Mouse (Mus musculus): ENCODE results near the gene Rab30.
A peak's percentile ranks its signal among the peaks of the same experiment; 100 is the strongest.
"Not testable (repeated sequence)": the region's sequence is repeated elsewhere in the genome, so short reads cannot be mapped to it uniquely, and the experiment has no call there.

The Rab30 gene

GRCm38 (mm10) chr7:92741152-92741860 is at the start of gene Rab30:
TSS of gene Rab30 (plus strand) at chr7:92741603.
- DNase-seq (ENCODE audit: low spot score) = peak; percentile 84

DNA sequence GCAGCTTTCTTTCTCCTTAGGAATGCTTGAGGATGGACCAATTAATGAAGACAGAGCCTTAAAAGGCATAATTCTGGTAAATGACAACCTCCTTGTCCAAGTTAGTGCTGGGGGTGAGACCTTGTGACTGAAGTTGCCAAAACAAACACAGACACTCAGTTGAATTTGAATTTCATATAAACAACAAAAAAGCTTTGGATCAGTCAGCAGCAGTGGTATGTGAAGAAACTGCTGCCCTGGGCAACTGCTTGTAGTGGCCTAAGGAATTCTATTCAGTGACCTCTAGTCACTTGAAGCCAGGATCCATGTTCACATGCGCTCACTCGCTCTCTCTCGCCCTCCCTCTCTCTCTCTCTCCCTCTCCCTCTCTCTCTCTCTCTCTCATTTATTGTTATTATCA is 45.0 kb upstream of the Rab30 start:
- DNase-seq (ENCODE audit: low spot score) = no peak

- no peak for DNase-seq (ENCODE audit: low spot score)
These were observed 42.6 kb upstream of the Rab30 start for GRCm38 (mm10) chr7:92698770-92699169.

DNA sequence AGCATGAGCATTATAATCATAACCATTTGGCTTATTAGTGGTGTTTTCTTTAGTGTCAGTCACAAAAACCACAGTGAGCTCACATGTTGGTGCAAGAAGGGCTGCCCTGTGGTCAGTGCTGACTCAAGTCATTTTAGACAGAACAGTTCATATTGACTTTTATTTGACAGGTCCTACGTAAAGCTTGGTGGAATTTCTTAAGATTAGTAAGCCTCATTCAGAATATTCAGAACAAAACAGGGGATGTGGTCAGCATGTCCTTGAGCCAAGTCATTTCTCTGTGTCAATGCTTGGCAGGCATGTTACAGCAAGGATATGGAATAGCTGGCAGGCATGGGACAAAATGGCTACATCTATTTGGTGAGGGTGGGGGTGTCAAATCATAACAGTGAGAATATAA is 37.7 kb upstream of the Rab30 start:
- DNase-seq (ENCODE audit: low spot score) = no peak

DNA sequence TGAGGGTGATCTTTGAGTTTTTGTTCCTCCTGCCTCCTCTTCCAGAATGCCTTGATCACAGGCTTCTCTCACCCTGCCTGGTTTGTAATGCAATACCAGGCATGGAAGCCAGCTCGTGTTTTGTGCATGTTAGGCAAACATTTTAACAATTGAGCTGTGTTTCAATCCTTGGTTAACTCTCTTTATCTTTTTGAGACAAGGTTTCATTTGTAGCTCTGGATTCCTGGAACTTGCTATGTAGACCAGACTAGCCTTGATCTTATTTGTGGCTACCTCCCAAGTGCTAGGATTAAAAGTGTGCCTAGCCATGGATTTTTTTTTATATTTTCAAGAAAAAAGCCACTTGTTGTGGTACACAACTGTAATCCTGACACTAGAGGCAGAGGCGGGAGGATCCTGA is 35.9 kb upstream of the Rab30 start:
- no peak for DNase-seq (ENCODE audit: low spot score)

DNA sequence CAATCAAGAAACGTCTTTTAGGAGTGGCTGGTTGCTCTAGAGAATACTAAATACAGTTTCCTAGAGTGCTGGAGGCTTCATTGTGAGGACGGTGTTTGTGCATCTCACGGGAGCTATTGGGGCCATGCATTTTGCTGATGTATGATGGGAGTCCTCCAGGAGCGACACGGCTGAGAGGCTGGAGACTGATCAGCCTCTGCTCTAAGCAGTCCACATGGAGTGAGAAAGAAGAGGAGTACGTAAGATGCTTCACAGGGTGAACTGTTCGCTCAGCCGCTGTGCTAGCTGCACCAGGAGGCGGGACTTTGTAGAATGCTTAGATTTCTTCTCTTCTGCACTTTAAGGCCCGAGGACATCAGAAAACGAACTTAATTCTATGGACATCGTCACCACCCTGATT is 34.7 kb upstream of the Rab30 start:
- DNase-seq (ENCODE audit: low spot score) = no peak

DNA sequence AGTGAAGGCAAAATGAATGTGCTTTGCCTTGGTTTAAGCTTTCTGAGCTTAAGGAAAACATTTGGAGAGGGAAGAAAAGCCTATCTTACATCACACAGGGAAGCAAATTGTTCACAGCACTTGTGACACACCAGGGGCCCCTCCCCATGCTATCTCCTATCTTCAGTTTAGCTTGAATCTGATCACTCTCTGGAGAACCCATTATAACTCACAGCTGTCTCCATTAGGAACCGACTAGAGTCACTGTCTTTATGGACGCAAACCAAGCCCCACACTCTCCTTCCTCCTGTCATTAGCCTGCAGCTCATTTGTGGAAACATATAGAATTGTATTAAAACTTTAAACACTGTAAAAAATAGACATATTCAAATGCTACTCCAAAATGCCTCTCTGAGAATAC is 31.8 kb upstream of the Rab30 start:
- no peak for DNase-seq (ENCODE audit: low spot score)

GRCm38 (mm10) chr7:92711593-92711992 is 29.8 kb upstream of the Rab30 start:
- DNase-seq (ENCODE audit: low spot score) = no peak

- no peak for DNase-seq (ENCODE audit: low spot score)
These were observed 26.3 kb upstream of the Rab30 start for GRCm38 (mm10) chr7:92715055-92715454.

DNA sequence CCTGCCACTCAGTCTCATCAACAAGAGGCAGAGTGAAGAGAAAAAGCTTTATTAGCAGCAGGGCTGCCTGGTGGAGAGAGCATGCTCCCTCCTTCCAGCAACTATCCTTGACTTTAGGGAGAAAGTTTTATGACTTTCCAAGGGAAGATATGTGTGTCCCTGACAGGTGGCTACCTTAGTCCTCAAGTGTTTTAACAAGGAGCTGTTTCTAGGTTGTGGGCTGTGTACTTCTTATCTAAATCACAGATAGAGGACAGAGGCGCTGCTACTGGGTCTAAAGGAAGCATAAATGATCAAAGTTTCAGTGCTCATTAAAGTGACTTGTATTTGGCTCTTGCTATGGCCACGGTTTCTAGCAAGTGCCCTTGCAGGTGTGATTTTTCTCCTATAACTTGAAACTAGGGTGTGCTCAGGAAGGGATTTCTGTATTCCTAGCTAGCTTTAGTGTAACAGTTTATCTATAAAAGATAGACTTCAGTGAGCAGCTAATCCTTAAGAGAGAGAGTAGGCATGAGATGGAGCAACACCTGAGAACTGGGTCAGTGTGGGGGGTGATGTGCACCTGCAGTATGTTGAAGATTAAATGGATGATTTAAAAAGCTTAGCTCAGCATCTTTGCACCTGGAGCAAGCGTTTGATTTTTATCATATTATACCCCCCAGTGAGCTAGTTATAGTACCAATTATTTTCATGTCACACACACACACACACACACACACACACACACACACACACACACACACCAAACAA is 21.1 kb upstream of the Rab30 start:
- no peak for DNase-seq (ENCODE audit: low spot score)

DNA sequence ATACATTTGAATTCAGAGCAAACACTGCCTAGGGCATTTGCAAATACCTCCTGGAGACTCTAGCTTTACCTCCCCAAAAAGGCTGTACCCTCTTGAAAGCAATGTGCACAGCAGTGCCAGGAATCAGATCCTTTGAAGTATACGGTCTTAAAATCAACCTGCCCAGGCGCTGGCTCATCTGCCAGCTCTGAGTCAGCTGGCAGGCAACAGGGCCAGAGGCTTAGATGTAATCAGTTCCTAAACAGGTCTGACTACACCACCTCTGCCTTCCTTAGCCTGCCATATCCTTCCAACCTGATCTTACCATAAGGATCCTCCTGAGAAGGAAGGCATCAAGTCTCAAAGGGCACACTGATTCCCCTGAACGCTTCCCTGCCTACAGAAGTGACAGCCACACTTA is 17.7 kb upstream of the Rab30 start:
- no peak for DNase-seq (ENCODE audit: low spot score)

DNA sequence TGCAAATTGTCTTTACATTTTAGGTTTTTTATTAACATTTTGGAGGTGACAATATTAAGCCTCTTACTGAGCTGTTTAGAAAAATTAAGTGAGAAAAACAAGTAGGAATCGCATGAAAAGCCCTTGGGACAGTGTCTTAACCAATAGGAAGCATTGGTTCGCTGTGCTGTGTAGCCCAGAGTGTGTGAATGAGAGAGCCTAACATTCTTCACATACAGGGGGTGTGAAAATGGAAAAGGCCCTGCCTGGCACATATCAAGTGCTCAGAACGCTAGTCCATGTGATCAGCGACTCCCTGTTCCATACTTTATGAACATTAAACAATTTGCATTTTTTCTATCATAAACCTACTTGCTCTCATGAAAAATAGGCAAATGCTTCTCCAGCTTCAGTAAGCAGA is 17.1 kb upstream of the Rab30 start:
- no peak for DNase-seq (ENCODE audit: low spot score)

DNA sequence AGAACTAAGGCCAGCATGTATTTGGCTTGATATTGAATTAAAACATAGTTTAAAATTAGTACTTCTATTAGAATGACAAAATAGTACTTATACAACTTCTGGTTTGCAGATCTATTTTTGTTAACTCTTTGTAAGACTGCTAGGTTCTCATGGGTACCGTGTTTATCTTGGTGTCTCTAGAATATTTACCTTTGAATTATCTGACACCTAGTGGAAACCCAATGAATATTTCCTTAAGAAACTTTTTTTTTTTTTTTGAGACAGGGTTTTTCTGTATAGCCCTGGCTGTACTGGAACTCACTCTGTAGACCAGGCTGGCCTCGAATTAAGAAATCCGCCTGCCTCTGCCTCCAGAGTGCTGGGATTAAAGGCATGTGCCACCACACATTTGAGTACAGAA is 11.8 kb upstream of the Rab30 start:
- DNase-seq (ENCODE audit: low spot score) = not testable (repeated sequence)

- DNase-seq (ENCODE audit: low spot score) = no peak
These were observed 10.9 kb upstream of the Rab30 start for GRCm38 (mm10) chr7:92730465-92730864.

DNA sequence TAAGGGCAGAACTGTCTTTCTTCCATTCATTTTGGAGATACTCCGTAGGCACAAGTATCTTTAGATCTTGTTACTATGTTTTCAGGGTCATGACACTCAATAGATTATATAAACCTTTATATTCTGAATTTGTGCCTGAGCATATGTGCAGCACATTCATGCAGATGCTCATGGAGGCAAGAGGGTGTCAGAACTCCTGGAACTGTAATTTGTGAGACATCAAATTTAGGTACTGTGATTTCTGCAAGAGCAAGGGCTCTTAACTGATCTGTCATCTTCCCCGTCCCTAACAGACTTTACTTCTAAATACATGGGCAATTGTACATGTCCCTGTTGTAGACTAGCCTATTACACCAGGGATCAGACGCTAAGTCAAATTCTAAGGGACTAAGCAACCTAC is 10.4 kb upstream of the Rab30 start:
- DNase-seq (ENCODE audit: low spot score) = no peak

DNA sequence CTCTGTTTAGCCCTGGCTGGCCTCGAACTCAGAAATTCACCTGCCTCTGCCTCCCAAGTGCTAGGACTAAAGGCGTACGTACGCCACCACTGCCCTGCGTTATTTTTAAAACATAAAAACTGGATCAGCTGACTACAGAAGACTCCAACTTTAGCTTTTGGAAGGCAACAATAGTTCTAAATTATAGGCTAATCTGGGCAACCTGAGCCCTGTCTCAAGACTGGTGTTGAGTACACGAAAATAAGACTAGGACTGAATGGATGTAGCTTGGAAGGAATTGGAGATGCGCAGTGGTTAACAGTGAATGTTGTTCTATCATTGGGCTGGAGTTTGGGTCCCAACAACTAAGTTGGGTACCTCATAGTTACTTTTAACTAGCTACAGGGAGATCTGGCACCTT is 9.3 kb upstream of the Rab30 start:
- no peak for DNase-seq (ENCODE audit: low spot score)

DNA sequence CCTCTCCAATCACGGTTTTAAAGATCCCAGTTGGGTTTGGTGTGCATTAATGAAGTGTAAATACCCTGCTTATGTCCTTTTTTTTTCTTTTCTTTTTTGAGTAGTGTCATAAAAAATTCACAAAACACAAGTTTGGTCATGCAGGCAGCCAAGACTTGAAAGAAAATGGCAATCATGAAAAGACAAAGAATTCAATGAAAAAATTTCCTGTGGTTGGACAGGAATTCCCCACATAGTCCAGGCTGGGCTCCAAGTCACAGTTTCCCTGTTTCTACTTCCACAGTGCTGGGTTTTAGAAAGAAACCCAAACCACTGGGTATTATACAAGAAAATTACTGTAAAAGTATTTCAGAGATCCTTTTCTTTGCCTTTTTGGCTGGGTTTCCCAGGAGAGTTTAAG is 3.8 kb upstream of the Rab30 start:
- no peak for DNase-seq (ENCODE audit: low spot score)

- no peak for DNase-seq (ENCODE audit: low spot score)
These were observed 1.4 kb upstream of the Rab30 start for GRCm38 (mm10) chr7:92739956-92740355.

- no peak for DNase-seq (ENCODE audit: low spot score)
These were observed 840 bp upstream of the Rab30 start for GRCm38 (mm10) chr7:92740411-92741115.

- peak; percentile 27 for DNase-seq (ENCODE audit: low spot score)
These were observed 452 bp downstream of the Rab30 start for GRCm38 (mm10) chr7:92741861-92742249.

DNA sequence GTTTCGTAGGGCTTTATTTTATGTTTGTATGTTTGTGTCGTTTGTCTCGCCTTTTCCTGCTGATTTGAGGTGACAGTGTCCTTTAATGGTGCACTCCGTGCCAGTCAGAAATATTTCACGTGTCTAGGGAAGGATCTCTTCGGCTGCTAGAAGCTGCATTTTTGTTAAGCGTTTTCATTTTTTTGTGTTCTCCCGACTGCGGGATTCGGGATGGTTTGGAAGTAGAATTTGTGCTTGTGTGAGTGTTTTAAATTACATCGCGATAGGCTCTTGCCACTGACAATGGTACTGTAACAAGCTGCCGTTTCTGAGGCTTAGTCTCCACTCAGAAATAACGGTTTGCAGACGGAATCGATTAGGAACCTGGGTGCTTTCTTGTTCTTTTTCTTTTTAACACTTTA is 938 bp downstream of the Rab30 start:
- DNase-seq (ENCODE audit: low spot score) = no peak

DNA sequence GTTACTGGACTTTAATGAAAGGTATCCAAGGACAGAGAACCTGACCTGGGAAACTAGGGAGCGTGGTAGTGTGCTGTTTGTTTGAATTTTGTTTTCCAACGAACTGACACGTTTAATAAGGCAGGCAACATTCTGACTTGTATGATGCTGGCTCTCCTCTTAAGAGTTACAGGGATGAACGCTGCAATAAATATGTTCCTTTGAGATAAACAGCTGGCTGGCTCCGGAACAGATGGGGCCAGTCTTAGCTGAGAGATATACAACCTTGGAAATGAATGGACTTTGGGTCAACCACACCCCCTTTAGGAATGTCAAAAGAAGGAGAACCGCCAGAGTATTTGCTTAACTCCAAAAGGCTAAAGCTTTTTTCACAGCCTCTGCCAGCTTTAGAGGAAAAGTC is 1.4 kb downstream of the Rab30 start:
- no peak for DNase-seq (ENCODE audit: low spot score)

DNA sequence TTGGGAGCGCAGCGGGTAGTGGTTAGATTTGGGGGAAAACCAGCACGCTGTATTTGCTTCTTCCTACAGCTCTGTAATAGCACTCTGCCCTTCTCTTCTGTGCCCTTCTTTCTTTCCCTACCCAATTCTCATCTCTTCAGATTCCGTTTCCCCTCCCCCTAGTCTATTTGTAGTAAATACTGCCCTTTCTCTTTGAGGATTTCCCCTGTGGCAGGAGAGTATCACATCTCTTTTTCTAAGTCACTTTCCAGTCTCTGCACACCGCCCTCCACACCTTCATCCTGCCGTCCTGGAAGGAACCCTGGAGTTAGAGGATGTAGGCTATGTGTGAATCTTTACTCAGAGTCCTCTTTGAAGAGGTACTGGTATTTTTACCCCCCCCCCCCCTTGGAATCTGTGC is 1.9 kb downstream of the Rab30 start:
- DNase-seq (ENCODE audit: low spot score) = no peak

Data from ovary, postnatal 36 days (tissue).